18 mouse cellular contexts compared by ENCODE assay signal in the genomic region with DNA sequence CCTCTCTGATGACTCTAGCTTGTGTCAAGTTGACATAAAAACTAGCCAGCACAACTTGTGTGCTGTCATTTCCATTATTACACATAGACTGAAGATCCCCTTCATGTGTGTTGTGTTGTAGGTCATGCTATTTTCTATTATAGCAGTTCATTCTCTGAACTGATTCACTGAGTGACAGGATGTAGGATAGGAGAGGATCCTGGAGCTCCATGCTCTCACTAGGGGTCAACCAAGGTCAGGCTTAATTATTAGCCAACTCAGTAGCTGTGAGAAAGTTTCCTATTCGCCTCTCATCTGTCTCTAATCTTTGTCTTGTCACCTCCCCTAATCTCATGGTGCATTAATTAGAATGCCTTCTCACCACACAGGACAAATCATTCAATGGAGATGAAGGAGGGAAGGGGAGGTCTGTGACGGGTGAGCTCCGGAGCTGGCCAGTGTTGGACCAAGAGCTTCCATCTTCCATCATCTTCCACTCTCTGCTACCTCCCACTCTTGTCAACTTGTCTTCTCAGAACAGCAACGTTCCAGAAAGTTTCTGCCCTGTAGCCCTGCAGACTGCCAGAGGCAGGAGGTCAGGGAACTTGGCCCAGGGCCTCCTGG.
"Had no signal": no experiment of that assay in that cellular context is flagged by ENCODE, and none has a peak within 500 bp of the region (broad histone marks: within the 10 kb centered on the region; RNA-seq: fewer than 3 reads in every experiment).

No protein-coding gene starts in this region.

- H3K27ac ChIP-seq: hindbrain, postnatal 0 days; left cerebral cortex, adult 2 months; liver, embryonic 12.5 days; liver, embryonic 15.5 days; lung, embryonic 15.5 days; neural tube, embryonic 12.5 days; neural tube, embryonic 15.5 days had no signal

- H3K4me2 ChIP-seq: liver, embryonic 12.5 days; liver, embryonic 15.5 days; lung, embryonic 15.5 days; midbrain, embryonic 11.5 days; neural tube, embryonic 12.5 days; neural tube, embryonic 15.5 days had no signal

- H3K9me3 ChIP-seq: liver, embryonic 12.5 days; liver, embryonic 15.5 days; lung, embryonic 15.5 days; neural tube, embryonic 12.5 days; neural tube, embryonic 15.5 days had no signal

- ATAC-seq: hindbrain, postnatal 0 days; inflammation-experienced regulatory T-cells, adult 6 months; intestine, embryonic 16.5 days; liver, embryonic 12.5 days had no signal

- H3K4me3 ChIP-seq: left cerebral cortex, adult 2 months; liver, embryonic 12.5 days; liver, embryonic 15.5 days; lung, embryonic 15.5 days; megakaryocyte, embryonic 14.5 days; neural tube, embryonic 12.5 days; neural tube, embryonic 15.5 days had no signal

- H3K9ac ChIP-seq: liver, embryonic 12.5 days; liver, embryonic 15.5 days; lung, embryonic 15.5 days; neural tube, embryonic 12.5 days; neural tube, embryonic 15.5 days had no signal

- H3K27me3 ChIP-seq: liver, embryonic 12.5 days; liver, embryonic 15.5 days; lung, embryonic 15.5 days; megakaryocyte, embryonic 14.5 days; neural tube, embryonic 12.5 days; neural tube, embryonic 15.5 days had no signal

- H3K36me3 ChIP-seq: liver, embryonic 12.5 days; liver, embryonic 15.5 days; lung, embryonic 15.5 days; neural tube, embryonic 12.5 days; neural tube, embryonic 15.5 days had no signal

- H3K4me1 ChIP-seq: liver, embryonic 12.5 days; liver, embryonic 15.5 days; lung, embryonic 15.5 days; megakaryocyte, embryonic 14.5 days; neural tube, embryonic 12.5 days; neural tube, embryonic 15.5 days had no signal

- DNase-seq: layer of hippocampus, postnatal 36 days; lung, adult 18-20 months; lung, postnatal 10 days; lung, postnatal 36 days; midbrain, embryonic 14.5 days; thymus, adult 18-20 months; thymus, postnatal 36 days had no signal
